Comparison of ENCODE assay signal across 30 mouse cellular contexts in the genomic region with DNA sequence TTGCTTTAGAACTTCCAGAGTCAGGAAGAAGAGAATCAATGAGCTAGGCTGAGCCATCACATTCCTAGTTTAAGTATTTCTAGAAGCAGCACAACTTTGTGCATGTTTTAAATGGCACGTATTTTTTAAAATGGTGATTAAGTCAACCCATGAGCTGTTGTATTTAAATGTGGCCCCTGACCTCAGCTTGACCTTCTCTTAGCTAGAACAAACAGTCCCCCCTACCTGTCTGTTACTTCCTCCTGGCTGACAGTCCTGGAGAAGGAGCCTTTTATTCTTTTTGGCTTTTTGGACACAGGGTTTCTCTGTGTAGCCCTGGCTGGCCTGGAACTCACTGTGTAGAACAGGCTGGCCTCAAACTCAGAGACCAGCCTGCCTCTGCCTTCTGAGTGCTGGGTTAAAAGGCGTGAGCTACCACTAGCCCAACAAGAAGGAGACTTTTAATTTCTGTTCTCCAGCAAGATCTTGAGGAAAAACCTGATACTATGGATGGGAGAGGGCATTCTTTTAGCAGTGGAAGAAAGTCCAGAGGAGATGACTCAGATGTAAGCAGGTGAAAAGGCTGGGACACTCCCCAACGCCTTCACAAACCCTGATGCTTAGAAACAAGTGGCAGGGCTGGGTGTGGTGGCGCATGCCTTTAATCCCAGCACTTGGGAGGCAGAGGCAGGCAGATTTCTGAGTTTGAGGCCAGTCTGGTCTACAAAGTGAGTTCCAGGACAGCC.
DNase-seq lines count a peak whose midpoint lies in the region; ATAC-seq and TF ChIP-seq lines count a peak whose summit lies in the region.
"Had no signal": no experiment of that assay in that cellular context is flagged by ENCODE, and none has a peak within 500 bp of the region (broad histone marks: within the 10 kb centered on the region; RNA-seq: fewer than 3 reads in every experiment).

No protein-coding gene starts in this region.

- no peaks in the 10 kb centered on the region for H3K36me3 ChIP-seq in kidney, adult 2 months (ENCODE audit: control insufficient read depth, insufficient read depth, low read length)
- H3K36me3 ChIP-seq: forebrain, embryonic 10.5 days; G1E; heart, embryonic 12.5 days; heart, embryonic 15.5 days; hindbrain, embryonic 10.5 days; hindbrain, embryonic 13.5 days had no signal

- ATAC-seq in CD4-positive, CD25-positive, alpha-beta regulatory T cell, adult 4 months: no peak
- ATAC-seq: forebrain, embryonic 13.5 days; forebrain, embryonic 16.5 days; hindbrain, embryonic 16.5 days; inflammation-experienced regulatory T-cells, adult 6 months; intestine, embryonic 16.5 days; Patski had no signal

- no peaks in the 10 kb centered on the region for H3K27me3 ChIP-seq in kidney, adult 2 months (replicated peaks; ENCODE audit: control insufficient read depth, insufficient read depth, low read length)
- H3K27me3 ChIP-seq: forebrain, embryonic 13.5 days; heart, embryonic 12.5 days; heart, embryonic 15.5 days; hindbrain, embryonic 13.5 days; Patski had no signal

- no peak for TF ChIP-seq CTCF in kidney, adult 2 months (conservative IDR thresholded peaks at IDR 0.05; ENCODE audit: insufficient read depth, insufficient read length, low read depth, low read length)

- WGBS in kidney, adult 2 months: 89% methylated on average over 4 of the region's 4 CpGs

- intact Hi-C loops in left cerebral cortex, postnatal 36 days (cut with DNase I): no loop called here

- no peaks in the 10 kb centered on the region for H3K4me1 ChIP-seq in kidney, adult 2 months (ENCODE audit: control insufficient read depth, insufficient read depth, low read length)
- H3K4me1 ChIP-seq: forebrain, embryonic 13.5 days; hindbrain, embryonic 10.5 days; hindbrain, embryonic 13.5 days had no signal

- H3K4me3 ChIP-seq in kidney, adult 2 months (ENCODE audit: insufficient read depth, low read depth, low read length): no peak overlapping the region
- H3K4me3 ChIP-seq: forebrain, embryonic 10.5 days; forebrain, embryonic 13.5 days; gastrocnemius, adult 2 months; heart, embryonic 12.5 days; heart, embryonic 15.5 days; hindbrain, embryonic 10.5 days; hindbrain, embryonic 13.5 days had no signal

- H3K27ac ChIP-seq in kidney, adult 2 months (ENCODE audit: insufficient read depth, low read depth, low read length): no peak overlapping the region
- H3K27ac ChIP-seq: forebrain, embryonic 10.5 days; forebrain, embryonic 13.5 days; gastrocnemius, adult 2 months; heart, embryonic 15.5 days; hindbrain, embryonic 10.5 days; hindbrain, embryonic 13.5 days had no signal

- DNase-seq in CD4-positive, CD25-positive, alpha-beta regulatory T cell, adult 2 months (ENCODE audit: low read depth, low spot score): peak; percentile 20
- DNase-seq in 3T3-L1 (ENCODE audit: low read depth, low spot score) (peak; percentile 11), ES-CJ7 (ENCODE audit: low read depth, low spot score) (peak; percentile 67), ZHBTc4 (ENCODE audit: low read depth, low spot score) (peak; percentile 66)
- DNase-seq in left cerebral cortex, postnatal 36 days (ENCODE audit: low spot score in 2 of 2): no peak
- no peak for DNase-seq in kidney, adult 2 months
- DNase-seq in retina, postnatal 1 day: no peak
- DNase-seq: adrenal gland, postnatal 10 days; adrenal gland, postnatal 36 days; B cell, adult 2 months; cerebellum, adult 18-20 months; cerebellum, adult 9-10 months; cerebellum, postnatal 14 days; gastrocnemius, adult 2 months; gastrocnemius, postnatal 14 days; heart, postnatal 10 days; heart, postnatal 36 days had no signal

- no peak for TF ChIP-seq POLR2A in kidney, adult 2 months (IDR thresholded peaks at IDR 0.05; ENCODE audit: low read depth, low read length)

Comparison
In these comparisons a context has a peak if more than half of its experiments do, and no peak if none do; other contexts are left out.
1. DNase-seq: peak in CD4-positive, CD25-positive, alpha-beta regulatory T cell, adult 2 months (single experiment), 3T3-L1 (single experiment), ES-CJ7 (single experiment) and ZHBTc4 (single experiment); none in left cerebral cortex, postnatal 36 days (0 of 2), kidney, adult 2 months (single experiment) and retina, postnatal 1 day (single experiment).